Mouse (Mus musculus) telencephalon, adult 2 months (tissue): ENCODE measurements around the gene Tst.

ENCODE experiments used
- DNase-seq: peaks from one replicate; pipeline ENCODE4 v3.0.0-alpha.2; 2011; ENCODE audit warnings: low read depth, low spot score

The Tst gene

GRCm38 (mm10) chr15:78405517-78406211 is at the start of gene Tst:
Tst (minus strand) TSS chr15:78405907.
- DNase-seq: peak; percentile 73

- DNase-seq: no peak
Measured at GRCm38 (mm10) chr15:78455168-78455567, 49.5 kb upstream of the Tst start.

- DNase-seq: no peak
Measured at GRCm38 (mm10) chr15:78452929-78453328, 47.2 kb upstream of the Tst start.

GRCm38 (mm10) chr15:78451201-78451600 is 45.5 kb upstream of the Tst start:
- no peak for DNase-seq

- DNase-seq: no peak
Measured at GRCm38 (mm10) chr15:78450419-78450768, 44.7 kb upstream of the Tst start.

GRCm38 (mm10) chr15:78449694-78450418 is 44.1 kb upstream of the Tst start:
- peak; percentile 69 for DNase-seq

- no peak for DNase-seq
Measured at GRCm38 (mm10) chr15:78449131-78449530, 43.4 kb upstream of the Tst start.

GRCm38 (mm10) chr15:78447746-78448535 is 42.2 kb upstream of the Tst start:
- peak; percentile 69 for DNase-seq

- no peak for DNase-seq
Measured at GRCm38 (mm10) chr15:78447121-78447520, 41.4 kb upstream of the Tst start.

- DNase-seq: no peak
Measured at GRCm38 (mm10) chr15:78443857-78444256, 38.1 kb upstream of the Tst start.

- DNase-seq: no peak
Measured at GRCm38 (mm10) chr15:78442231-78442630, 36.5 kb upstream of the Tst start.

GRCm38 (mm10) chr15:78438973-78439372 is 33.3 kb upstream of the Tst start:
- no peak for DNase-seq

- no peak for DNase-seq
Measured at GRCm38 (mm10) chr15:78438505-78438904, 32.8 kb upstream of the Tst start.

GRCm38 (mm10) chr15:78438018-78438394 is 32.3 kb upstream of the Tst start:
- DNase-seq: no peak

GRCm38 (mm10) chr15:78437237-78438017 is 31.7 kb upstream of the Tst start:
- peak; percentile 75 for DNase-seq

- DNase-seq: peak; percentile 88
Measured at GRCm38 (mm10) chr15:78436380-78437192, 30.9 kb upstream of the Tst start.

GRCm38 (mm10) chr15:78435681-78436080 is 30.0 kb upstream of the Tst start:
- no peak for DNase-seq

GRCm38 (mm10) chr15:78434896-78435520 is 29.3 kb upstream of the Tst start:
- peak; percentile 32 for DNase-seq

- no peak for DNase-seq
Measured at GRCm38 (mm10) chr15:78431541-78432121, 25.9 kb upstream of the Tst start.

- no peak for DNase-seq
Measured at GRCm38 (mm10) chr15:78430874-78431273, 25.2 kb upstream of the Tst start.
